Mouse (Mus musculus): ENCODE data around the gene Olfr324. TPM values are rescaled to one million over a fixed set of nuclear protein-coding genes. Genes with fewer than 3 reads are reported as not detected.

The Olfr324 gene
- polyA plus RNA-seq, 1 experiment: not detected

GRCm38 (mm10) chr11:58588620-58589250, 6.2 kb upstream of the Olfr324 start:
- Histone ChIP-seq H3K27me3 (ENCODE audit: control insufficient read depth, insufficient read depth, low read length) (no peaks in the 10 kb centered on the region), H3K4me3 (ENCODE audit: control insufficient read depth, insufficient read depth, low read length) (no peak overlapping the region), H3K36me3 (ENCODE audit: control insufficient read depth, insufficient read depth, low read length) (no peaks in the 10 kb centered on the region), H3K4me1 (replicated peaks; ENCODE audit: control insufficient read depth, insufficient read depth, low read length) (no peaks in the 10 kb centered on the region), H3K27ac (ENCODE audit: control insufficient read depth, insufficient read depth, low read length) (no peak overlapping the region)
- TF ChIP-seq POLR2A (IDR thresholded peaks at IDR 0.05; ENCODE audit: control insufficient read depth, extremely low read depth, insufficient read depth, low read length, poor library complexity) (no peak), CTCF (IDR thresholded peaks at IDR 0.05; ENCODE audit: borderline replicate concordance, control insufficient read depth, extremely low read depth, insufficient read depth, low read length, poor library complexity) (no peak)
- WGBS: 81% methylated on average over 3 of the region's 3 CpGs
- no peak for DNase-seq

DNA sequence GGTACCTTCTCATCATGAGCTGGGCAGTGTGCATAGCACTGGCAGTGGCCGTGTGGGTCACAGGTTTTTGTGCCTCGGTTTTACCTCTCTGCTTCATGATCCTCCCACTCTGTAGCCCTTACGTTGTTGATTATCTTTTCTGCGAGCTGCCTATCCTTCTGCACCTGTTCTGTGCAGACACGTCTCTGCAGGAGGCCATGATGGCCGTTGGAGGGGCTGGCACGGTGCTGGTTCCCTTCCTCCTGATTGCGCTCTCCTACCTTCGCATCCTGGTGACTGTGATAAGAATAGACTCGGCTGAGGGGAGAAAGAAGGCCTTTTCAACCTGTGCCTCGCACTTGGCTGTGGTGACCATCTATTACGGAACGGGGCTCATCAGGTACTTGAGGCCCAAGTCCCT, 2.9 kb downstream of the Olfr324 start:
- no peak for DNase-seq
- 88% methylated on average over 13 of the region's 13 CpGs for WGBS
- no peak for TF ChIP-seq CTCF (IDR thresholded peaks at IDR 0.05; ENCODE audit: borderline replicate concordance, control insufficient read depth, extremely low read depth, insufficient read depth, low read length, poor library complexity)
- TF ChIP-seq POLR2A (IDR thresholded peaks at IDR 0.05; ENCODE audit: control insufficient read depth, extremely low read depth, insufficient read depth, low read length, poor library complexity): no peak
- no peak overlapping the region for H3K4me3 ChIP-seq (ENCODE audit: control insufficient read depth, insufficient read depth, low read length)
- no peaks in the 10 kb centered on the region for H3K4me1 ChIP-seq (replicated peaks; ENCODE audit: control insufficient read depth, insufficient read depth, low read length)
- H3K27me3 ChIP-seq (ENCODE audit: control insufficient read depth, insufficient read depth, low read length): no peaks in the 10 kb centered on the region
- H3K36me3 ChIP-seq (ENCODE audit: control insufficient read depth, insufficient read depth, low read length): no peaks in the 10 kb centered on the region
- H3K27ac ChIP-seq (ENCODE audit: control insufficient read depth, insufficient read depth, low read length): no peak overlapping the region

DNA sequence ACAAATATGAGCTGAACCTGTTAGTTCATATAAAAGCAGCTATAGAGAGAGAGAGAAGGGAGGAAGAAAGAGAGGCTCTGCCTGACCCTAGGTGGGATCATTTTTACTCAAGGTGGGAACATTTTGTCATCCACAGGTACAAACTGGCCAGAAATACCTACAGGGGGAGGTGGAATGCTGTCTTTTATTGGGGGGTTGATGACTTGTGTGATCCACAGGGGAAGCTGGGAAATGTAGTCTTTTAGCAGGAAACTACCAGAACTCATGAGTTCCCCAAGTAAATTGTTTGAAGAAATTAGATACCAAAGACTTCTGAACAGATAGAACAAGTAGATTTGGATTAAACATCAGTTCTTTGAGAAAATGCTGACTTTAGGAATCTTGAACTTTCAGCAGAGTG, 7.1 kb downstream of the Olfr324 start:
- no peaks in the 10 kb centered on the region for H3K36me3 ChIP-seq (ENCODE audit: control insufficient read depth, insufficient read depth, low read length)
- TF ChIP-seq POLR2A (IDR thresholded peaks at IDR 0.05; ENCODE audit: control insufficient read depth, extremely low read depth, insufficient read depth, low read length, poor library complexity) (no peak), CTCF (IDR thresholded peaks at IDR 0.05; ENCODE audit: borderline replicate concordance, control insufficient read depth, extremely low read depth, insufficient read depth, low read length, poor library complexity) (no peak)
- DNase-seq: no peak

GRCm38 (mm10) chr11:58602800-58603560, 8.1 kb downstream of the Olfr324 start:
- DNase-seq: no peak
- WGBS: 86% methylated on average over 6 of the region's 6 CpGs
- Histone ChIP-seq H3K36me3 (ENCODE audit: control insufficient read depth, insufficient read depth, low read length) (no peaks in the 10 kb centered on the region), H3K27me3 (ENCODE audit: control insufficient read depth, insufficient read depth, low read length) (no peaks in the 10 kb centered on the region), H3K27ac (ENCODE audit: control insufficient read depth, insufficient read depth, low read length) (no peak overlapping the region), H3K4me1 (replicated peaks; ENCODE audit: control insufficient read depth, insufficient read depth, low read length) (no peaks in the 10 kb centered on the region), H3K4me3 (ENCODE audit: control insufficient read depth, insufficient read depth, low read length) (no peak overlapping the region)
- TF ChIP-seq CTCF (IDR thresholded peaks at IDR 0.05; ENCODE audit: borderline replicate concordance, control insufficient read depth, extremely low read depth, insufficient read depth, low read length, poor library complexity) (no peak), POLR2A (IDR thresholded peaks at IDR 0.05; ENCODE audit: control insufficient read depth, extremely low read depth, insufficient read depth, low read length, poor library complexity) (no peak)

More for the DNA sequence above, 7.1 kb downstream of the Olfr324 start:
- H3K27ac ChIP-seq (ENCODE audit: control insufficient read depth, insufficient read depth, low read length): no peak overlapping the region
- H3K4me1 ChIP-seq (replicated peaks; ENCODE audit: control insufficient read depth, insufficient read depth, low read length): no peaks in the 10 kb centered on the region
- no peak overlapping the region for H3K4me3 ChIP-seq (ENCODE audit: control insufficient read depth, insufficient read depth, low read length)
- no peaks in the 10 kb centered on the region for H3K27me3 ChIP-seq (ENCODE audit: control insufficient read depth, insufficient read depth, low read length)

- no peak for DNase-seq
- Histone ChIP-seq H3K36me3 (ENCODE audit: control insufficient read depth, insufficient read depth, low read length) (no peaks in the 10 kb centered on the region), H3K27me3 (ENCODE audit: control insufficient read depth, insufficient read depth, low read length) (no peaks in the 10 kb centered on the region), H3K27ac (ENCODE audit: control insufficient read depth, insufficient read depth, low read length) (no peak overlapping the region), H3K4me3 (ENCODE audit: control insufficient read depth, insufficient read depth, low read length) (no peak overlapping the region), H3K4me1 (replicated peaks; ENCODE audit: control insufficient read depth, insufficient read depth, low read length) (no peaks in the 10 kb centered on the region)
- no peak for TF ChIP-seq CTCF (IDR thresholded peaks at IDR 0.05; ENCODE audit: borderline replicate concordance, control insufficient read depth, extremely low read depth, insufficient read depth, low read length, poor library complexity)
- no peak for TF ChIP-seq POLR2A (IDR thresholded peaks at IDR 0.05; ENCODE audit: control insufficient read depth, extremely low read depth, insufficient read depth, low read length, poor library complexity)
- 30% methylated on average over 2 of the region's 2 CpGs for WGBS
Measured at GRCm38 (mm10) chr11:58604688-58605087, 9.8 kb downstream of the Olfr324 start.

DNA sequence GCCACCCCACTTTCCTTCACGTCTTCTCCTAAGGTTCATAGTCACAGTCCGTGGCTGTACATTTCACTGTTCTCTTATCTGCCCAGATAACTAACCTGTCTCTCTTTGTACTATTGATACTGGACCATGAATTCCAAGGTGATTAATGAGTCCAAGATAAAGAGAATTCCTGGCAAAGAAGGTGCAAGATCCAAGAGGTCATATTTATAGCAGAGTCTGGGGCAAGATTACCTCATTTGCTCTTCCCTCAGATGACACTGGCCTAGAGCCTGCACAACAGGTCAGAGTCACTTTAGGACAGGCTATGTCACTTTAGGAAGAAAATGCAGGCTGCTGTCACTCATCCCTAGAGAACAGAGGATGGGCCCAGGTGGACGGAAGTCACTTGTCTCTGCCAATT, 10.3 kb downstream of the Olfr324 start:
- WGBS: 90% methylated on average over 3 of the region's 3 CpGs
- TF ChIP-seq POLR2A (IDR thresholded peaks at IDR 0.05; ENCODE audit: control insufficient read depth, extremely low read depth, insufficient read depth, low read length, poor library complexity) (no peak), CTCF (IDR thresholded peaks at IDR 0.05; ENCODE audit: borderline replicate concordance, control insufficient read depth, extremely low read depth, insufficient read depth, low read length, poor library complexity) (no peak)
- Histone ChIP-seq H3K27ac (ENCODE audit: control insufficient read depth, insufficient read depth, low read length) (no peak overlapping the region), H3K27me3 (ENCODE audit: control insufficient read depth, insufficient read depth, low read length) (no peaks in the 10 kb centered on the region), H3K4me3 (ENCODE audit: control insufficient read depth, insufficient read depth, low read length) (no peak overlapping the region), H3K36me3 (ENCODE audit: control insufficient read depth, insufficient read depth, low read length) (no peaks in the 10 kb centered on the region), H3K4me1 (replicated peaks; ENCODE audit: control insufficient read depth, insufficient read depth, low read length) (no peaks in the 10 kb centered on the region)
- DNase-seq: no peak

Data from thymus, adult 2 months (tissue).